Mouse (Mus musculus): ENCODE data around the gene Hrnr.

Hrnr gene

DNA sequence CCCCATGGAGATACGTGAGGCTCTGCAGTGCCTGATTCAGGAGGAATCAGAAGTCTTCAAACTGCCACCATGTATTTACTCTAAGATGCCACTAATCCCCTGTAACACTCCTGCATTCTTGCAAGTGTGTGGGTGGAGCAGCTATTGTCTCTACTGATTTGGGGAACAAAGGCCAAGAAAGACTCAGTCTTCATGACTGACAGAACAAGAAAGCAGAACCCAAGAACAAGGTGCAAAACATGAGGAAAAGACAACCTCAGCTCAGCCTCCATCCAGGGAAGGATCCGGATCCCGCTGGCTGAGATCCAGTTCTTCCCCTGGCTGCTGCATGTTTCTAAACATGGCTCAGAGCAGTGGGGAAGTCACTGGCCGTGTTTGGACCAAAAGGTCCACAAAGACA is 58.6 kb downstream of the Hrnr start:
- H3K9me3 ChIP-seq (ENCODE audit: low read length): no peaks in the 10 kb centered on the region
- H3K27me3 ChIP-seq (ENCODE audit: insufficient read depth, low read length): no peaks in the 10 kb centered on the region
- peaks cover 10% of the 10 kb centered on the region for H3K4me1 ChIP-seq (replicated peaks; ENCODE audit: low read depth, low read length)
- no peaks in the 10 kb centered on the region for H3K36me3 ChIP-seq (ENCODE audit: insufficient read depth, low read length)
- H3K4me3 ChIP-seq (replicated peaks; ENCODE audit: low read length): no peak overlapping the region
- TF ChIP-seq CTCF (conservative IDR thresholded peaks at IDR 0.05; ENCODE audit: low read length) (no peak), POU5F1 (IDR thresholded peaks at IDR 0.05; ENCODE audit: borderline replicate concordance, low read length) (no peak), NANOG (IDR thresholded peaks at IDR 0.05; ENCODE audit: borderline replicate concordance, low read length) (no peak; the same call in 1 of the 2 replicates)
